In the genomic region with DNA sequence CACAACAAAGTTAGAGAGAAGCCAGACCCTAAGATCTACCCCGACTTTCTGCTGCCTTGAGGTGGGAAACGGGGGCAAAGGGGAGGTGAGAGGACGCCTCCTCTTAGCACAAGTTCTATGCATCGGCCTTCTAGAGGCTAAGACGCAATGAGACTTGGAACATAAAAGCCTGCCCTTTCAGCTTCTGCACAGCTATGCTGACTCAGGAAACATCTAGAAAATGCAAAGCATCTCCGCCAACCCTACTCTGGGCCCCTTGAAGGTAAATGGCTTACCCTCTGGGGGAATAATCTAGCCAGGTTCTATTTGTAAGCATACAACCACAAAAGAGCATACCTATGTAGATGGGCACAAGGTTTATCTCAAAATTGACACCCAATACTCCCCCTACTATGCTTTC, we compare ENCODE assay signal across 17 mouse cellular contexts.
"Had no signal": no experiment of that assay in that cellular context is flagged by ENCODE, and none has a peak within 500 bp of the region (broad histone marks: within the 10 kb centered on the region; RNA-seq: fewer than 3 reads in every experiment).

No protein-coding gene starts in this region.

- H3K9me3 ChIP-seq: neural tube, embryonic 12.5 days; neural tube, embryonic 13.5 days; neural tube, embryonic 15.5 days; stomach, embryonic 15.5 days had no signal

- H3K27ac ChIP-seq: neural tube, embryonic 12.5 days; neural tube, embryonic 13.5 days; neural tube, embryonic 15.5 days; stomach, embryonic 15.5 days; stomach, postnatal 0 days had no signal

- H3K4me3 ChIP-seq: neural tube, embryonic 12.5 days; neural tube, embryonic 13.5 days; neural tube, embryonic 15.5 days; stomach, embryonic 15.5 days had no signal

- H3K27me3 ChIP-seq: neural tube, embryonic 12.5 days; neural tube, embryonic 15.5 days; stomach, embryonic 15.5 days had no signal

- H3K4me1 ChIP-seq: neural tube, embryonic 15.5 days; stomach, embryonic 15.5 days had no signal

- DNase-seq: retina, postnatal 1 day; right cerebral cortex, adult 18-20 months; right cerebral cortex, postnatal 14 days; right cerebral cortex, postnatal 25 days; right cerebral cortex, postnatal 4 days; spleen, adult 18-20 months; thymus, adult 18-20 months; thymus, adult 2 months; thymus, postnatal 14 days; thymus, postnatal 25 days; thymus, postnatal 36 days; thymus, postnatal 4 days had no signal

- H3K4me2 ChIP-seq: neural tube, embryonic 12.5 days; neural tube, embryonic 13.5 days; neural tube, embryonic 15.5 days; stomach, embryonic 15.5 days had no signal

- H3K36me3 ChIP-seq: neural tube, embryonic 12.5 days; neural tube, embryonic 13.5 days; neural tube, embryonic 15.5 days; stomach, embryonic 15.5 days had no signal

- H3K9ac ChIP-seq: neural tube, embryonic 12.5 days; neural tube, embryonic 13.5 days; neural tube, embryonic 15.5 days; stomach, embryonic 15.5 days had no signal
